Mouse (Mus musculus): Measurements from ENCODE around the gene Gm28171. TPM values are rescaled to one million over a fixed set of nuclear protein-coding genes. Genes with fewer than 3 reads are reported as not detected.
"Not testable (repeated sequence)": the region's sequence is repeated elsewhere in the genome, so short reads cannot be mapped to it uniquely, and the experiment has no call there.

The Gm28171 gene
- total RNA-seq (2014; rRNA removed) = not detected in 2 replicates
- not detected in 2 replicates for polyA plus RNA-seq (2015; fragmentation: Nextera tagmentation; extraction: Ambion mirVana)

GRCm38 (mm10) chrY:5793095-5793494 is at the start of gene Gm28171:
Gene Gm28171, plus strand, starts transcription at chrY:5793395.
- not testable (repeated sequence) for H3K36me3 ChIP-seq (ENCODE audit: insufficient read depth, low read length); H3K9me3 ChIP-seq (ENCODE audit: low read length); H3K27ac ChIP-seq (ENCODE audit: low read depth, low read length); H3K9ac ChIP-seq (replicated peaks; ENCODE audit: low read length, poor library complexity, severe bottlenecking); H3K4me2 ChIP-seq (ENCODE audit: low read depth, low read length, poor library complexity, severe bottlenecking); H3K4me3 ChIP-seq (ENCODE audit: low read depth, low read length); DNase-seq (ENCODE audit: low spot score); H3K4me1 ChIP-seq (ENCODE audit: insufficient read depth, low read length); H3K27me3 ChIP-seq (ENCODE audit: insufficient read depth, low read length); ATAC-seq (ENCODE audit: low FRiP score)
- 0% methylated on average over 1 of the region's 1 CpGs for whole genome bisulfite sequencing

Other genes with a start within 250 kb of the Gm28171 start
- not detected in 2 replicates for gene Gm21854, start 136.4 kb upstream of the Gm28171 start, total RNA-seq (2014; rRNA removed)
- gene Gm21854, start 136.4 kb upstream of the Gm28171 start, polyA plus RNA-seq (2015; fragmentation: Nextera tagmentation; extraction: Ambion mirVana) = not detected in 2 replicates
- gene Gm20914, start 67.4 kb upstream of the Gm28171 start, total RNA-seq (2014; rRNA removed) = not detected in 2 replicates
- gene Gm20914, start 67.4 kb upstream of the Gm28171 start, polyA plus RNA-seq (2015; fragmentation: Nextera tagmentation; extraction: Ambion mirVana) = not detected in 2 replicates
- gene Gm21778, start 149.1 kb downstream of the Gm28171 start, total RNA-seq (2014; rRNA removed) = not detected in 2 replicates
- gene Gm21778, start 149.1 kb downstream of the Gm28171 start, polyA plus RNA-seq (2015; fragmentation: Nextera tagmentation; extraction: Ambion mirVana) = not detected in 2 replicates

All from midbrain, postnatal 0 days (tissue).